Mouse (Mus musculus): Measurements from ENCODE around the gene Icam1.

Gene Icam1

GRCm38 (mm10) chr9:21022288-21022687, 6.5 kb downstream of the Icam1 start:
- DNase-seq (ENCODE audit: low read depth, low spot score), result no peak

- no peak for DNase-seq (ENCODE audit: low read depth, low spot score)
Measured at GRCm38 (mm10) chr9:21022726-21023125, 6.9 kb downstream of the Icam1 start.

- DNase-seq (ENCODE audit: low read depth, low spot score), result no peak
Measured at GRCm38 (mm10) chr9:21025258-21025810, 9.5 kb downstream of the Icam1 start.

GRCm38 (mm10) chr9:21026849-21027248, 11.1 kb downstream of the Icam1 start:
- no peak for DNase-seq (ENCODE audit: low read depth, low spot score)

- no peak for DNase-seq (ENCODE audit: low read depth, low spot score)
Measured at GRCm38 (mm10) chr9:21027774-21028290, 12.0 kb downstream of the Icam1 start.

- DNase-seq (ENCODE audit: low read depth, low spot score), result no peak
Measured at GRCm38 (mm10) chr9:21028560-21029110, 12.8 kb downstream of the Icam1 start.

GRCm38 (mm10) chr9:21029291-21030054, 13.7 kb downstream of the Icam1 start, which contains the start of gene Icam4:
Gene Icam4, plus strand, starts transcription at chr9:21029373.
- no peak for DNase-seq (ENCODE audit: low read depth, low spot score)

GRCm38 (mm10) chr9:21030055-21030600, 14.3 kb downstream of the Icam1 start:
- no peak for DNase-seq (ENCODE audit: low read depth, low spot score)

GRCm38 (mm10) chr9:21030781-21031250, 15.0 kb downstream of the Icam1 start:
- DNase-seq (ENCODE audit: low read depth, low spot score), result peak; percentile 92

GRCm38 (mm10) chr9:21031251-21031895, 15.6 kb downstream of the Icam1 start:
- peak; percentile 93 for DNase-seq (ENCODE audit: low read depth, low spot score)

- DNase-seq (ENCODE audit: low read depth, low spot score), result peak; percentile 90
Measured at GRCm38 (mm10) chr9:21031896-21032351, 16.1 kb downstream of the Icam1 start, which contains the start of gene Icam5. Gene Icam5, plus strand, starts transcription at chr9:21032073.

GRCm38 (mm10) chr9:21032491-21032890, 16.7 kb downstream of the Icam1 start:
- no peak for DNase-seq (ENCODE audit: low read depth, low spot score)

- DNase-seq (ENCODE audit: low read depth, low spot score), result no peak
Measured at GRCm38 (mm10) chr9:21033136-21033535, 17.4 kb downstream of the Icam1 start.

GRCm38 (mm10) chr9:21034481-21035085, 18.8 kb downstream of the Icam1 start:
- no peak for DNase-seq (ENCODE audit: low read depth, low spot score)

GRCm38 (mm10) chr9:21035586-21035985, 19.8 kb downstream of the Icam1 start:
- no peak for DNase-seq (ENCODE audit: low read depth, low spot score)

- no peak for DNase-seq (ENCODE audit: low read depth, low spot score)
Measured at GRCm38 (mm10) chr9:21036161-21036560, 20.4 kb downstream of the Icam1 start.

GRCm38 (mm10) chr9:21036666-21037065, 20.9 kb downstream of the Icam1 start:
- no peak for DNase-seq (ENCODE audit: low read depth, low spot score)

- no peak for DNase-seq (ENCODE audit: low read depth, low spot score)
Measured at GRCm38 (mm10) chr9:21037481-21037891, 21.7 kb downstream of the Icam1 start.

GRCm38 (mm10) chr9:21039779-21040178, 24.0 kb downstream of the Icam1 start:
- no peak for DNase-seq (ENCODE audit: low read depth, low spot score)

GRCm38 (mm10) chr9:21041308-21041707, 25.5 kb downstream of the Icam1 start:
- peak; percentile 95 for DNase-seq (ENCODE audit: low read depth, low spot score)

GRCm38 (mm10) chr9:21043563-21043962, 27.8 kb downstream of the Icam1 start:
- DNase-seq (ENCODE audit: low read depth, low spot score), result no peak
